Mouse (Mus musculus) thymus, adult 18-20 months (tissue): ENCODE results near the gene Gm21541.
"Not testable (repeated sequence)": the region's sequence is repeated elsewhere in the genome, so short reads cannot be mapped to it uniquely, and the experiment has no call there.

ENCODE experiments used
- DNase-seq, 2 experiments: peaks; one replicate each; pipeline ENCODE4 v3.0.0; 2022; ENCODE audit warnings: mixed read lengths in 2 of 2

Gm21541 gene

DNA sequence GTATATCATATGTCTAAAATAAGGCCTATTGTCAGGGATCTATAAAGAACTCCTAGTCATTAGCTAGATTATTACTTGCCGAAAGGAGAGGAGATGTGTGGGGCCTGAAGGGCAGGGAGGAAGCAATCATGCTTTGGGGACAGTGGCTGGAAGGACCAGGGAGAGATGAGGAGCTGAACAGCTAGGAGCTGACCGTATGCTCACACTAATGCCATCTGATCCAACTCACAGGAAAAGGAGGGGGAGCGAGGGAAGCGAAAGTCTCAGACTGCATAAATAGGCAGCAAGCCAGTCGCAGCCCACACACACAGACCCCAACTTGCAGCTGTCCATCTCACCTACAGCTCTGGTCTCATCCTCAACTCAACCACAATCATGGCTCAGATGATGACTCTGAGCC, at the start of gene Gm21541:
Gene Gm21541, plus strand, starts transcription at position 301 of the 400 bp plus-strand sequence.
- not testable (repeated sequence) for DNase-seq

GRCm38 (mm10) chr4:41941272-41941671, 37.9 kb downstream of the Gm21541 start, which contains the start of gene Gm20878:
Gene Gm20878, plus strand, starts transcription at chr4:41941572.
- DNase-seq = not testable (repeated sequence)
